Mouse (Mus musculus) embryonic stem cell, embryonic (primary cell): Measurements from ENCODE around the gene Pnpla2.

ENCODE experiments used
- CTCF ChIA-PET, 4 experiments: fragments of 300-600 bp in 2 of 4; fragments of 350-600 bp in 2 of 4; sonication (Branson Sonifier 250); formaldehyde crosslinking; loops; one replicate each; lab custom pipeline; 2022; ENCODE audit warnings: inconsistent platforms in 2 of 4; lab: Charles Lee
- POLR2A ChIA-PET, 4 experiments: fragments of 300-600 bp in 2 of 4; fragments of 350-600 bp in 2 of 4; sonication (Branson Sonifier 250); formaldehyde crosslinking; loops; one replicate each; lab custom pipeline; 2022; ENCODE audit warnings: antibody characterized with exemption in 4 of 4, inconsistent platforms in 1 of 4; lab: Charles Lee

Gene Pnpla2

GRCm38 (mm10) chr7:141435856-141436522 lies 19.0 kb upstream of the Pnpla2 start:
- CTCF ChIA-PET, result interaction anchor here in 2 of 4 experiments (0.6 kb wide), 2 partner anchors 22 to 45 kb away, joined by 4 to 22 read pairs; no protein-coding TSS in a partner anchor

DNA sequence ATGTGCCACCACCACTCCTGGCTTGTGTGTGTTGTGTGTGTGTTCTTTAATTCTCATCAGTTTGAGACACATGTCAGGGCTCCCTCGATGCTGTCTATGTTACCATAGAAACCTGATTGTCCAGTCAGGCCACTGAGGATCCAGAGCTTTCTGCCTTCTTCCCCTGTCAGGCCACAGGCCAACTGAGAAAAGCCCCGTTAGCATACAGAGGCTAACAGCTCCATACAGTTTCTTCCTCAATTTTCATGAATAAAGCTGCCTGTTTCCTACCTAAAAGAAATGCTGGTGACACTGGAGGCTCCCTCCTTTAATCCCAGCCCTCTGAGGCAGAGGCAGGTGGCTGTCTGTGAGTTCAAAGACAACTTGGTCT lies 18.5 kb upstream of the Pnpla2 start:
- POLR2A ChIA-PET, result interaction anchor here (0.6 to 21.5 kb wide), 24 partner anchors 8 to 626 kb away, joined by 3 to 465 read pairs (median 6); partner anchors contain the start of genes Rplp2 (in 3 of the 4), Pnpla2 (in 2 of the 4), Polr2l (in 2 of the 4) and Taldo1 (in 2 of the 4)

More at GRCm38 (mm10) chr7:141435856-141436522, 19.0 kb upstream of the Pnpla2 start:
- POLR2A ChIA-PET, result interaction anchor here (0.6 to 21.5 kb wide), 29 partner anchors 7 to 625 kb away, joined by 3 to 465 read pairs (median 4); partner anchors contain the start of genes Rplp2 (in 3 of the 4), Pnpla2 (in 2 of the 4), Polr2l (in 2 of the 4) and Taldo1 (in 2 of the 4)

GRCm38 (mm10) chr7:141437178-141438120 lies 17.5 kb upstream of the Pnpla2 start, which contains the start of gene Slc25a22:
Gene Slc25a22 (minus strand): TSS chr7:141437892.
- ChIA-PET POLR2A (interaction anchor here (0.5 to 21.5 kb wide), 29 partner anchors 8 to 222 kb away, joined by 3 to 465 read pairs (median 6); partner anchors contain the start of genes Rplp2 (in 3 of the 4), Cend1 (in 2 of the 4), Pnpla2 (in 2 of the 4) and Taldo1 (in 2 of the 4)), CTCF (interaction anchor here (0.6 to 3.7 kb wide), 10 partner anchors 9 to 158 kb away, joined by 3 to 22 read pairs (median 3); partner anchors contain the start of genes Cend1 (in 1 of the 4) and Taldo1 (in 1 of the 4))

More for the DNA sequence above, 18.5 kb upstream of the Pnpla2 start:
- CTCF ChIA-PET, result interaction anchor here in 2 of 4 experiments (0.6 to 1.4 kb wide), 3 partner anchors 17 to 45 kb away, joined by 3 to 22 read pairs (median 4); no protein-coding TSS in a partner anchor

DNA sequence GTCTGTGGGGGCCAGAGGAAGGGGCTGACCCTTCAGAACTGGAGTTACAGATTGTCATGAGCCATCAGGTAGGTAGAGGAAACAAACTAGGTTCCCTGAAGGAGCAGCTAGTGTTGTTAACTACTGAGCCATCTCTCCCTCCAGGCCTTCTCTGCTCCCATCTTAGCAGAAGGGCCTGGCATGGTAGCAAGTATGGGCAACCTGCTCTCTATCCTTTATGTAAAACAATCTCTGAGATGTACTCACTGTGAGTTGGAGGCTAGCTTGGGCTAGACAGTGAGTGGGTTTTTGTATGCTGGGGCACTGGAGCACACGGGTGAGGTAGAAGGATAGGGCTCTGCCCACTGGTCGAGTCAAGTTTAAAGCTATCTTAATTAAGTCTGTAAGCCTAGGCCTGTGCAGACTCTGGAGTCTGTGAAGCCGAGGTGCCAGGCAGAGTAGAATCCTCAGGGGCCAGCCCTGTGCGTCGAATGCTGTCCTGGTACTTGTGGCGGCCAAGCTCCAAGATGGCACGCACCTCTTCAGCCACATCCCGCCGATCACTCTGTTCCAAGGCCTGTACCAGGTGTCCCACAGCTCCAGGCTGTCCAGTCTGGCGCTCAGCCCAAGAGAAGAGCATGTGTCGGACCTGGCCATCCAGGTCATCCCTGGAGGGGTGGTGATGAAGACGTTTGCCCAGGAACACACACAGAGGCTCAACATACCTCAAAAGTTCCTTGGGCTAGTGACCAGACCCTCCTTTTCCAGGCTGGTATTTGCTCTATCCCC lies 16.6 kb upstream of the Pnpla2 start:
- ChIA-PET POLR2A (interaction anchor here in 3 of 4 experiments (0.5 to 21.5 kb wide), 22 partner anchors 9 to 80 kb away, joined by 3 to 465 read pairs (median 6); partner anchors contain the start of genes Cd151 (in 2 of the 3), Cend1 (in 2 of the 3), Rplp2 (in 2 of the 3) and Taldo1 (in 2 of the 3)), CTCF (interaction anchor here in 3 of 4 experiments (1.0 to 3.7 kb wide), 13 partner anchors 10 to 158 kb away, joined by 3 to 22 read pairs (median 5); partner anchors contain the start of genes Cend1 (in 1 of the 3), Cracr2b (in 1 of the 3), Pnpla2 (in 1 of the 3) and Taldo1 (in 1 of the 3))

GRCm38 (mm10) chr7:141439140-141439679 lies 15.8 kb upstream of the Pnpla2 start:
- ChIA-PET POLR2A (interaction anchor here in 3 of 4 experiments (0.7 to 21.5 kb wide), 20 partner anchors 8 to 98 kb away, joined by 3 to 465 read pairs (median 5); partner anchors contain the start of genes Cd151 (in 2 of the 3), Cend1 (in 2 of the 3), Rplp2 (in 2 of the 3) and Taldo1 (in 2 of the 3)), CTCF (interaction anchor here in 2 of 4 experiments (1.1 to 3.7 kb wide), 7 partner anchors 11 to 47 kb away, joined by 3 to 22 read pairs (median 5); partner anchors contain the start of genes Cend1 (in 1 of the 2), Cracr2b (in 1 of the 2), Pnpla2 (in 1 of the 2) and Taldo1 (in 1 of the 2))

- CTCF ChIA-PET, result interaction anchor here in 3 of 4 experiments (0.5 to 3.7 kb wide), 8 partner anchors 11 to 368 kb away, joined by 3 to 22 read pairs (median 5); partner anchors contain the start of genes Cend1 (in 1 of the 3), Pnpla2 (in 1 of the 3) and Taldo1 (in 1 of the 3)
- POLR2A ChIA-PET, result interaction anchor here in 2 of 4 experiments (0.9 to 21.5 kb wide), 14 partner anchors 7 to 99 kb away, joined by 3 to 465 read pairs (median 5); partner anchors contain the start of genes Rplp2 (in 2 of the 2), Taldo1 (in 2 of the 2), Cd151 (in 1 of the 2) and Cend1 (in 1 of the 2)
These were observed 15.2 kb upstream of the Pnpla2 start for GRCm38 (mm10) chr7:141439811-141440210.

- ChIA-PET POLR2A (interaction anchor here in 2 of 4 experiments (0.5 to 21.5 kb wide), 10 partner anchors 10 to 237 kb away, joined by 3 to 465 read pairs (median 4); partner anchors contain the start of genes Cd151 (in 1 of the 2), Cend1 (in 1 of the 2), Cracr2b (in 1 of the 2) and Pnpla2 (in 1 of the 2)), CTCF (interaction anchor here in 3 of 4 experiments (0.6 to 3.7 kb wide), 6 partner anchors 11 to 369 kb away, joined by 3 to 22 read pairs (median 4); partner anchors contain the start of genes Cend1 (in 1 of the 3) and Taldo1 (in 1 of the 3))
These were observed 14.4 kb upstream of the Pnpla2 start for GRCm38 (mm10) chr7:141440613-141441012.

- ChIA-PET CTCF (interaction anchor here in 3 of 4 experiments (0.6 to 2.8 kb wide), 7 partner anchors 17 to 173 kb away, joined by 3 to 13 read pairs (median 3); no protein-coding TSS in a partner anchor), POLR2A (interaction anchor here in 2 of 4 experiments (0.8 to 21.5 kb wide), 13 partner anchors 11 to 113 kb away, joined by 3 to 465 read pairs (median 8); partner anchors contain the start of genes Pnpla2 (in 2 of the 2), Taldo1 (in 2 of the 2), Cd151 (in 1 of the 2) and Cend1 (in 1 of the 2))
These were observed 13.5 kb upstream of the Pnpla2 start for GRCm38 (mm10) chr7:141441460-141441859.

DNA sequence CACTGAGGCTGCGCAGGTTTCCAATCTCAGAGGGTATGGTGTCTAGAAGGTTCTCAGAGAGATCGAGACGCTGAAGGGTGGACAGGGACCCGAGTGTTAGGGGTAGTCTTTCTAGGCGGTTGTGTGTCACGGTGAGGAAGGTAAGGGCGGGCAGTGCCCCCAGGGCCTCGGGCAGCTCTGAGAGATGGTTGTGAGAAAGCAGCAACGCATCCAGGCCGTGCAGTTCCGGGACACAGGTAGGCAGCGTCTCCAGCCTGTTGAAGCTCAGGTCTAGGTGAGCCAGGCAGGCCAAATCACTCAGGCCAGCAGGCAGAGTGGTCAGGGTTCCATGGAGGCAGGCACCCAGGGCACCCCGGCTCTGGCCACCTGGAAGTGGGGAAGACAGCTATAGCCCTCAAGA lies 12.8 kb upstream of the Pnpla2 start:
- ChIA-PET POLR2A (interaction anchor here in 3 of 4 experiments (0.6 to 21.5 kb wide), 25 partner anchors 8 to 391 kb away, joined by 3 to 465 read pairs (median 6); partner anchors contain the start of genes Cd151 (in 2 of the 3), Cracr2b (in 2 of the 3), Pnpla2 (in 2 of the 3) and Cend1 (in 1 of the 3)), CTCF (interaction anchor here in 3 of 4 experiments (0.7 to 2.9 kb wide), 21 partner anchors 10 to 173 kb away, joined by 3 to 17 read pairs (median 5); partner anchors contain the start of genes Cend1 (in 1 of the 3), Polr2l (in 1 of the 3), Taldo1 (in 1 of the 3) and Tspan4 (in 1 of the 3))

DNA sequence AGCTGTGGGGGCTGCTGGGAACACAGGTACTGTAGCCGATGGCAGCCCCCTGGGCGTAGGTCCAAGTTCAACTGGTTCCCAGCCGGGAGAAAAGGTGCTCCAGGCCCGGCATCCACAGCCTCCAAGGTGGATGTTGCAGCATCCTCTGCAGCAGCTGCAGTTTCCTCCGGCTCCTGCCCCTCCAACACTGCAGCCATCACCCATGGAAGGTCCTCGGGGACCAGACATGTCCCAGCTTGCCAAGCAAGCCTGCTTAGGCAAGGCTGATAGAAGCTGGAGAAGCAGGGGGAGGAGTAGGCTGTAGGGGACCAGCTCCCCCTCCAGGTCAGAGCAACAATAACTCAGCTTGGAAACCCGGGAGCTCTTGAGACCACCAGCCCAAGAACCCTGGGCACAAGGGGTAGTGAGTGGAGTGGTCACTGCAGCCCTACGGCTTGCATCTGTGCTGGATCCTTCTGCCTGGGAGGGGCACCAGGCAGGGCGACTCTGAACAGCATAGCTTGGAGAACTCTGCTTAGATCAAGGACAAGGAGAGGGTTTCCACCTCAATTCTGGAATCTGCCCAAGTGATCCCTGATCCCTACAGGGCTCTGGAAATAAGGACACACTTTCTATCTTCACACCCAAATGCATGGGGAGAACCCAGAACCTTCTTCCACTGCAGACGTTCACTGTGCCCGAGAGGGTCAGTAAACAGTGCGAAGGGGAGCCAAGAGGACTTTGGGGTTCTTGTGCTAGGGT lies 11.7 kb upstream of the Pnpla2 start:
- CTCF ChIA-PET, result interaction anchor here (0.5 to 2.9 kb wide), 31 partner anchors 9 to 227 kb away, joined by 3 to 17 read pairs (median 5); partner anchors contain the start of genes Cend1 (in 2 of the 4), Pnpla2 (in 2 of the 4), Taldo1 (in 2 of the 4) and Eps8l2 (in 1 of the 4)
- POLR2A ChIA-PET, result interaction anchor here in 3 of 4 experiments (0.6 to 21.5 kb wide), 41 partner anchors 8 to 417 kb away, joined by 3 to 465 read pairs (median 5); partner anchors contain the start of genes Pnpla2 (in 3 of the 3), Cd151 (in 2 of the 3), Cend1 (in 2 of the 3) and Cracr2b (in 2 of the 3)

- ChIA-PET CTCF (interaction anchor here in 3 of 4 experiments (0.5 to 2.9 kb wide), 23 partner anchors 8 to 228 kb away, joined by 3 to 17 read pairs (median 5); partner anchors contain the start of genes Cend1 (in 2 of the 3), Pnpla2 (in 2 of the 3), Taldo1 (in 2 of the 3) and Eps8l2 (in 1 of the 3)), POLR2A (interaction anchor here in 3 of 4 experiments (0.9 to 21.5 kb wide), 32 partner anchors 8 to 418 kb away, joined by 3 to 465 read pairs (median 7); partner anchors contain the start of genes Cd151 (in 2 of the 3), Cend1 (in 2 of the 3), Cracr2b (in 2 of the 3) and Pnpla2 (in 2 of the 3))
These were observed 11.2 kb upstream of the Pnpla2 start, which contains the start of gene Pidd1 for GRCm38 (mm10) chr7:141443828-141444237. Gene Pidd1 (minus strand): TSS chr7:141444025.

DNA sequence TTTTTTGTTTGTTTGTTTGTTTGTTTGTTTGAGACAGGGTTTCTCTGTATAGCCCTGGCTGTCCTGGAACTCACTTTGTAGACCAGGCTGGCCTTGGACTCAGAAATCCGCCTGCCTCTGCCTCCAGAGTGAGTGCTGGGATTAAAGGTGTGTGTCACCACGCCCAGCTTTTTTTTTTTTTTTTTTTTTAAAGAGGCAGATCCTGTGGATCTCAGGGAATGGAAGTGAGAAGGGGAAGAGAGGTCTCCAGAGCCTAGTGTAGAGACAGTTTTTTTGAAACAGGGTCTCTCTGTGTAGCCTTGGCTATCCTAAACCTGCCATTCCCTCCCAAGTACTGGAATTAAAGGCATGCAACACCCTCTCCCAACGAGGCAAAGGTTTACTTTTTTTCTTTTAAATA lies 8.6 kb upstream of the Pnpla2 start:
- ChIA-PET POLR2A (interaction anchor here (0.6 to 26.7 kb wide), 36 partner anchors 8 to 604 kb away, joined by 3 to 944 read pairs (median 6); partner anchors contain the start of genes Cd151 (in 3 of the 4), Cend1 (in 2 of the 4), Chid1 (in 2 of the 4) and Cracr2b (in 2 of the 4)), CTCF (interaction anchor here (0.6 to 1.4 kb wide), 13 partner anchors 9 to 167 kb away, joined by 3 to 14 read pairs (median 4); no protein-coding TSS in a partner anchor)
